Mouse (Mus musculus) CH12.LX (cell line): ENCODE results near the gene Nsun2.

Experiments used
- CTCF ChIP-seq, 2 experiments: IDR thresholded peaks in 1 of 2; conservative IDR thresholded peaks in 1 of 2; 2 replicates each; pipeline ENCODE4 v1.5.1; 2011 to 2012; ENCODE audit warnings: low read depth in 2 of 2, low read length in 2 of 2, improper control_type of control experiment in 1 of 2, inconsistent platforms in 1 of 2, mild to moderate bottlenecking in 1 of 2, moderate library complexity in 1 of 2
- EP300 ChIP-seq: IDR thresholded peaks from 2 replicates; pipeline ENCODE4 v1.6.1; 2011; ENCODE audit warnings: low read length, improper control_type of control experiment
- MAX ChIP-seq: IDR thresholded peaks from 2 replicates; pipeline ENCODE4 v1.6.1; 2011; ENCODE audit warnings: low read length, improper control_type of control experiment
- MAZ ChIP-seq: IDR thresholded peaks from 2 replicates; pipeline ENCODE4 v1.6.1; 2012; ENCODE audit warnings: low read depth, mild to moderate bottlenecking, inconsistent platforms, low read length, improper control_type of control experiment, moderate library complexity
- MYC ChIP-seq: IDR thresholded peaks from 2 replicates; pipeline ENCODE4 v1.6.1; 2011; ENCODE audit warnings: low read depth, mild to moderate bottlenecking, improper control_type of control experiment, low read length
- NELFE ChIP-seq: IDR thresholded peaks from 2 replicates; pipeline ENCODE4 v1.6.1; 2011; ENCODE audit warnings: low read depth, low read length, improper control_type of control experiment
- POLR2A ChIP-seq: IDR thresholded peaks from 2 replicates; pipeline ENCODE4 v1.6.1; 2011; ENCODE audit warnings: low read depth, mild to moderate bottlenecking, improper control_type of control experiment, low read length
- TBP ChIP-seq: conservative IDR thresholded peaks from 2 replicates; pipeline ENCODE4 v1.6.1; 2011; ENCODE audit warnings: low read depth, low read length, improper control_type of control experiment
- UBTF ChIP-seq: IDR thresholded peaks from 2 replicates; pipeline ENCODE4 v1.6.1; 2012; ENCODE audit warnings: low read depth, mild to moderate bottlenecking, inconsistent platforms, low read length, improper control_type of control experiment, moderate library complexity
- USF2 ChIP-seq: conservative IDR thresholded peaks from 2 replicates; pipeline ENCODE4 v1.6.1; 2011; ENCODE audit warnings: low read depth, low read length, improper control_type of control experiment
- ZC3H11A ChIP-seq: IDR thresholded peaks from 2 replicates; pipeline ENCODE4 v1.6.1; 2012; ENCODE audit warnings: low read depth, mild to moderate bottlenecking, inconsistent platforms, low read length, improper control_type of control experiment

DNA sequence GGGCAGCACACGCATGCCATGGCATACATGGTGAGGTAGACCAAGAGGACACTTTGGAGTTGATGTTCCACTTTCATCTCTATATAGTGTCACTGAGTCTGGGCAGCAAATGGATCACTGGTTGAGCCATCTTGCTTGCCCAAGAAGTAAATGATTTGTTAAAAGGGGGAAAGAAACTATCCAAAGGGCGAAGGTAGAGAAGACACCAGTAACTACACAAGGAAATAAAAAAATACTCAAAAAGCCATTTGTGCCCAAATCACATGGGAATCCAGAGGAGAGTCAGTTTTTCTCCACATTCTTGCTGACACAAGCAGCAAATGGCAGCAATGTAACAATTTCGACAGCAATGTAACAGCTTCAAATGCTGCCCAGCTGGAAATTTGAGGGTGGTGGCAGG, 39.0 kb downstream of the Nsun2 start:
- TF ChIP-seq USF2 (no peak), EP300 (no peak), UBTF (no peak), NELFE (no peak), CTCF (conservative IDR thresholded peaks at IDR 0.05 in 1 of 2, IDR thresholded peaks at IDR 0.05 in 1 of 2; ENCODE audit: low read depth in 2 of 2, low read length in 2 of 2) (no peak), MAZ (no peak), TBP (no peak), MAX (no peak), MYC (no peak), ZC3H11A (no peak), POLR2A (no peak)
